Mouse (Mus musculus) stomach, embryonic 14.5 days (tissue): ENCODE measurements around the gene Pick1. TPM values are rescaled to one million over a fixed set of nuclear protein-coding genes. Genes with fewer than 3 reads are reported as not detected.

ENCODE experiments used
- ATAC-seq: fragments of 200-750 bp; cut with Nextera tagmentation; 2 replicates; pipeline ENCODE4 v1.8.0; 2017; ENCODE audit warnings: low read depth, moderate TSS enrichment; ENCODE audit not compliant: insufficient number of reproducible peaks, insufficient read depth, low FRiP score
- H3K27ac ChIP-seq: fragments of 300-500 bp; sonication (generic); 2 replicates; pipeline ENCODE4 v1.5.1; 2014; ENCODE audit warnings: mild to moderate bottlenecking, low read length, moderate library complexity, mixed read lengths
- H3K27me3 ChIP-seq: fragments of 300-500 bp; sonication (generic); 2 replicates; pipeline ENCODE4 v1.6.1; 2014; ENCODE audit warnings: low read length, control low read depth, mixed read lengths; ENCODE audit not compliant: control insufficient read depth, insufficient read depth
- H3K36me3 ChIP-seq: fragments of 300-500 bp; sonication (generic); 2 replicates; pipeline ENCODE4 v1.6.1; 2014; ENCODE audit warnings: mild to moderate bottlenecking, control low read depth, low read length, moderate library complexity, mixed read lengths; ENCODE audit not compliant: control insufficient read depth, insufficient read depth
- H3K4me1 ChIP-seq: fragments of 300-500 bp; sonication (generic); 2 replicates; pipeline ENCODE4 v1.6.1; 2014; ENCODE audit warnings: low read length, control low read depth, mixed read lengths; ENCODE audit not compliant: control insufficient read depth, insufficient read depth
- H3K4me2 ChIP-seq: fragments of 300-500 bp; sonication (generic); replicated peaks from 2 replicates; pipeline ENCODE4 v1.6.1; 2014; ENCODE audit warnings: low read depth, low read length, control low read depth
- H3K4me3 ChIP-seq: fragments of 300-500 bp; sonication (generic); 2 replicates; pipeline ENCODE4 v1.5.1; 2014; ENCODE audit warnings: low read depth, low read length, control low read depth
- H3K9ac ChIP-seq: fragments of 300-500 bp; sonication (generic); replicated peaks from 2 replicates; pipeline ENCODE4 v1.6.1; 2014; ENCODE audit warnings: low read depth, mild to moderate bottlenecking, control low read depth, low read length, moderate library complexity, mixed read lengths
- H3K9me3 ChIP-seq: fragments of 300-500 bp; sonication (generic); 2 replicates; pipeline ENCODE4 v1.6.1; 2016; ENCODE audit warnings: low read depth, low read length, control low read depth; ENCODE audit not compliant: control insufficient read depth
- WGBS: fragments of 180-500 bp; shearing (Covaris S2); extraction: QIAGEN DNeasy Blood & Tissue Kit; methylation state at CpG from one replicate; pipeline ENCODE4 v1.1.7; 2014; 5-methylcytosine and 5-hydroxymethylcytosine counted together
- polyA plus RNA-seq: library from polyadenylated mRNA; unstranded; fragments of >200 nt; fragmentation: Nextera tagmentation; extraction: Ambion mirVana; gene quantifications from 2 replicates; pipeline ENCODE4 v1.2.1, GENCODE M21; 2014

The Pick1 gene
- polyA plus RNA-seq, 1 experiment from 2014 or later, result 33.1 TPM

- no peaks in the 10 kb centered on the region for H3K36me3 ChIP-seq
- ATAC-seq, result peak; percentile 73; the same call in 1 of the 2 replicates
- no peak overlapping the region; the same call in 1 of the 2 replicates for H3K9ac ChIP-seq
- peaks cover 11% of the 10 kb centered on the region; the same call in 1 of the 2 replicates for H3K4me1 ChIP-seq
- H3K9me3 ChIP-seq, result no peaks in the 10 kb centered on the region
- H3K27me3 ChIP-seq, result no peaks in the 10 kb centered on the region
- H3K4me3 ChIP-seq, result peak overlapping the region; percentile 21
- 2% methylated on average over 33 of the region's 33 CpGs for WGBS
- peak overlapping the region; percentile 54 for H3K4me2 ChIP-seq
- H3K27ac ChIP-seq, result peak overlapping the region; percentile 33; the same call in 1 of the 2 replicates
These were observed 41.5 kb downstream of the Pick1 start for GRCm38 (mm10) chr15:79270317-79271123.

DNA sequence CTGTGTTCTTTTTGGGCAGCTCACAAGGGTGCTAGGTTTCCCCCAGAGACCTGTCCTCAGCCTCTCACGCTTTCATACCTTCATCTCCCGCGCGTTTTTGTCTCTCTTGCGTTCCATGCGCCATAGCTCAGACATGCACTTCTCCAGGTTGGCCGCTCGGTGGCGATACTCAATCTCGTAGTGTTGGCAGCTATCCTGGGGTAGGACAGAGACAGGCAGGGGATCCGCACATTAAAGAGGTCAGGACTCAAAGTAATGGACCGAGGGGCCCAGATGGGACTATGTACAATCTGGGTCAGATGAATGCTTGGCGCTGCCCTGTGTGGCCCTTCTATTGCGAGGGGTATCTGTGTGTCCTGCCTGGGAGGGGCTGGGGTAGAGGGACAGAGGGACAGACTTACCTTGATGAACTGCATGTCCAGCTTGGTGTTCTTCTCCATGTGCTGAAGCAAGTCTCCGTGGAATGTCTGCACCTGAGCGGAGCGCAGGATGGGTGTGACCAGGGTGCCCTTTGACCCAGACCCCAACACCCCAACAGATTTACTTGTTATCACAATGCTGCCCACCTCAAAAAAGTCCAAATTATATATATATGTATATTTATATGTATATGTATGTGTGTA, 42.3 kb downstream of the Pick1 start:
- Histone ChIP-seq H3K4me3 (peak overlapping the region; percentile 21; the same call in 1 of the 2 replicates), H3K9me3 (no peaks in the 10 kb centered on the region), H3K36me3 (no peaks in the 10 kb centered on the region), H3K4me2 (peak overlapping the region; percentile 54), H3K27me3 (no peaks in the 10 kb centered on the region), H3K9ac (no peak overlapping the region; the same call in 1 of the 2 replicates), H3K27ac (no peak overlapping the region), H3K4me1 (peaks cover 11% of the 10 kb centered on the region; the same call in 1 of the 2 replicates)
- ATAC-seq, result no peak
- WGBS, result 15% methylated on average over 17 of the region's 17 CpGs

DNA sequence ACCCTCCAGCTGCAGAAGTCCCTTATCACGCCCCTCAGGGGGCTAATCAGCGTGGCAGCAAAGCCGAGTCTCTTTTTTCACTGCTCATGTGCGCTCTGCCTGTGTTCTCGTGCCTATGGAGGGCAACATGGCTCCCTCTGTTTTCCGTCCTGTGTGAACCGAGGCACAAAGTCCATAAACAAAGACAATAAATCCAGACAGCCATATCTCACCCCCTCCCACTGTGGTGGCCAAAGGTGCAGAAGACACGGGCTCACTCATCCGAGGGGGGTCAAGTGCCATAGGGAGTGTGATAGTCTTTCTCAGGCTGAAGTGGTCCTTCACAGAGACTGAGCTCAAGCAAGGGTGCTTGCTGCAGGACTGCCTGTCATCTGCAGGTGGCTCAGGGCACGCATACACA, 44.0 kb downstream of the Pick1 start:
- H3K9ac ChIP-seq, result no peak overlapping the region
- no peaks in the 10 kb centered on the region for H3K27me3 ChIP-seq
- no peak overlapping the region for H3K4me3 ChIP-seq
- H3K4me2 ChIP-seq, result no peak overlapping the region
- no peaks in the 10 kb centered on the region for H3K9me3 ChIP-seq
- H3K36me3 ChIP-seq, result no peaks in the 10 kb centered on the region
- ATAC-seq, result no peak
- no peak overlapping the region for H3K27ac ChIP-seq
- H3K4me1 ChIP-seq, result peaks cover 11% of the 10 kb centered on the region; the same call in 1 of the 2 replicates
- WGBS, result 63% methylated on average over 10 of the region's 10 CpGs

DNA sequence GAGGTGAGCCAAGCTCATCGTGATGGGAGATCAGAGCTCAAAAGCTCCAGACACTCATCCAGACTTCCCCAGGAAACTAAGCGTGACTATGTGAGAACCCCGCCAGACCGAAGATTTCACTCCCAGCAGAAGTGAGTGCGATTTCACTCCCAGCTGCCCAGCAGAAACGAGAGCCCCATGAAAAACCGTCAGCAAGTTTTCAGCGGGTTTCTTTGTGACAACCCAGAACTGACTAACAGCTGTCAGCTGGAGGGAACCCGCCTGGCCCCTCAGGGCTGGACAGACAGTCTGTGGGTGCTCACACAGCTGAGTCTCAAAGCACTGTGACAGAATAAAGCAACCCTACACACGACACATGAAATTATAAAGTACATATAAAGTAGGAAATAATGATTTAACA, 48.8 kb downstream of the Pick1 start:
- Histone ChIP-seq H3K4me2 (no peak overlapping the region), H3K36me3 (no peaks in the 10 kb centered on the region), H3K27ac (no peak overlapping the region), H3K27me3 (no peaks in the 10 kb centered on the region), H3K4me3 (no peak overlapping the region), H3K9me3 (no peaks in the 10 kb centered on the region), H3K4me1 (no peaks in the 10 kb centered on the region), H3K9ac (no peak overlapping the region)
- no peak for ATAC-seq
- 64% methylated on average over 10 of the region's 10 CpGs for WGBS

GRCm38 (mm10) chr15:79280209-79280608, 51.2 kb downstream of the Pick1 start:
- H3K4me2 ChIP-seq, result no peak overlapping the region
- no peak overlapping the region for H3K4me3 ChIP-seq
- no peaks in the 10 kb centered on the region for H3K36me3 ChIP-seq
- H3K9ac ChIP-seq, result no peak overlapping the region
- no peaks in the 10 kb centered on the region for H3K27me3 ChIP-seq
- no peaks in the 10 kb centered on the region for H3K4me1 ChIP-seq
- 23% methylated on average over 6 of the region's 6 CpGs for WGBS
- no peaks in the 10 kb centered on the region for H3K9me3 ChIP-seq
- ATAC-seq, result no peak
- H3K27ac ChIP-seq, result no peak overlapping the region

- no peaks in the 10 kb centered on the region; the same call in 1 of the 2 replicates for H3K36me3 ChIP-seq
- H3K27me3 ChIP-seq, result no peaks in the 10 kb centered on the region
- H3K4me2 ChIP-seq, result no peak overlapping the region
- 60% methylated on average over 5 of the region's 5 CpGs for WGBS
- peak overlapping the region; percentile 39; the same call in 1 of the 2 replicates for H3K27ac ChIP-seq
- no peaks in the 10 kb centered on the region for H3K4me1 ChIP-seq
- H3K9ac ChIP-seq, result no peak overlapping the region
- no peak for ATAC-seq
- H3K4me3 ChIP-seq, result no peak overlapping the region
- no peaks in the 10 kb centered on the region for H3K9me3 ChIP-seq
These were observed 51.9 kb downstream of the Pick1 start for GRCm38 (mm10) chr15:79280850-79281249.

DNA sequence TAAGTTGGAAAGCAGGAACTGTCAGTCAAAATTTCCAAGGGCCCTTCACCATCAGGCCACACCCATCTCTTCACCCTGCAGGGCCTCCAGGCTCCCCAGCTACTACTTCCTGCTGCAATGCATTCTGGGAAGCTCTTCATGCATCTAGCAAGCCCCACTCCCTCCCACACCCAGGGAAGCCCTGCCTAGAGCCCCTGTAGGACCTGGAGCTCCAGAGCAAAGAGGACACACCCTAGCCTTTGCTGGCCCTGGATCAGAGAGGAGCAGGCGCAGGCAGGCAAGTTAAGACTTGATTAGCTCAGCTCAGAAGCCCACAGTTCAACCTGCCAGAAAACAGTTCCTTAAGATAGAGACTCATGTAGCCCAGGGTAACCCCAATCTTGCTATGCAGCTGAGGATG, 52.4 kb downstream of the Pick1 start:
- Histone ChIP-seq H3K4me3 (no peak overlapping the region), H3K27ac (peak overlapping the region; percentile 39; the same call in 1 of the 2 replicates), H3K27me3 (no peaks in the 10 kb centered on the region), H3K4me1 (no peaks in the 10 kb centered on the region), H3K9ac (no peak overlapping the region), H3K9me3 (no peaks in the 10 kb centered on the region), H3K36me3 (no peaks in the 10 kb centered on the region; the same call in 1 of the 2 replicates), H3K4me2 (no peak overlapping the region)
- WGBS, result 55% methylated on average over 1 of the region's 1 CpGs
- ATAC-seq, result peak; percentile 77

DNA sequence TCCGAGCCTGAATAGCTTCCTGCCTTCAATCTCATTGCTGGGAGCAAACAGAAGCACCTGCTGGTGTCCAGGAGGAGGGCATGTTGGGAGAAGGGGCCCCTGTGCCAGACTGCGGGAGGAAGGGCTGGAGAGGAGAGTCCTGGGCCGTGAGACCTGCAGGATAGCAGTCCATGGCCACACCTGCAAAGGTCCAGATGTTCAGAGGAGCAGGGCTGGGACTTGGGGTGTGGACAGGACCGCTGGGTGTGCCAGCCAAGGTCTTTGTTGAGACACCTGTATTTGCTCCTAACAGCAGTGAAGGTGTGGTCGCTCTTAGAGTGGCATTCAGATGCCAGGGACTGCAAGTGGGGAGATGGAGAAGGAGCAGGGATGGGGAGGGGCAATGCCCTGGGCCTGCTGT, 53.5 kb downstream of the Pick1 start:
- 56% methylated on average over 5 of the region's 5 CpGs for WGBS
- H3K9me3 ChIP-seq, result no peaks in the 10 kb centered on the region
- no peaks in the 10 kb centered on the region for H3K27me3 ChIP-seq
- H3K4me2 ChIP-seq, result no peak overlapping the region
- ATAC-seq, result no peak
- no peak overlapping the region for H3K4me3 ChIP-seq
- H3K36me3 ChIP-seq, result peaks cover 4% of the 10 kb centered on the region; the same call in 1 of the 2 replicates
- H3K9ac ChIP-seq, result no peak overlapping the region
- H3K27ac ChIP-seq, result no peak overlapping the region; the same call in 1 of the 2 replicates
- no peaks in the 10 kb centered on the region for H3K4me1 ChIP-seq
